15 mouse cellular contexts compared by ENCODE assay signal in the genomic region with DNA sequence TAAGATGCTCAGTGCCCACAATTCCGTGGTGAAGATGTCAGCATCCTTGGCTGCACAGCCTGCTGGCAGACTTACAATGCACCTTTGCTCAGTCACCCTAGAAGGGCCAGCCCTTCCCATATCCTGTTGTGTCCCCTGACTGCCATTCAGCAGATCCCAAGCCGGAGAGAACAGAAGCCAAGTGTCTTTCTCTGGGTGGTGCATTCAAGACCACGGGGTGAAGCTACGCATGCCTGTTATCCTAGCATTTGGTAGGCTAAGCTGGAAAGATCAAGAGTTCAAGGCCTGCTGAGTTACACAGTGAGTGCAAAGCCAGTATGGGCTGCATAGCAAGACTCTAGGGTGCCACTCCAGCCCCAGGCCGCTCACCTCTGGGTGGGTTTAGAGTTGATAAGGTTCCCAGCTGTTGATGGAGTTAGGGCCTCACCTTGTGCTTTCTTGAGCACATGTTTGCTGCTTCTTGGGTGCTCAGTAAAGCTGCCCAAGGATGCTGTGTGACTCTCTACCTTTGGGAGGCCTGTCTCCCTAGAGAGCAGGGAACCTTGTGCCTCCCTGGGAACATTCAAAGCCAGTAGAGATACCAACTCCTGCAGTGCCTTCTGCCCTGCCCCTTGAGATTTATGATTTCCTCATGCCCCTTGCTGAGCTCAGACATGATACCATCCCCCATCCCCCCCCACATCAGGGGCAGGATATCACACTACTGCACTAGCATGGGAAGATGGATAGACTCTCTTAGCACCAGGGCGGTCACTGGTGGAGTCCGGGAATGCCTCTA.
DNase-seq lines count a peak whose midpoint lies in the region; ATAC-seq lines count a peak whose summit lies in the region.
"Had no signal": no experiment of that assay in that cellular context is flagged by ENCODE, and none has a peak within 500 bp of the region (broad histone marks: within the 10 kb centered on the region; RNA-seq: fewer than 3 reads in every experiment).

No protein-coding gene starts in this region.

- no peak overlapping the region for H3K9ac ChIP-seq in heart, embryonic 12.5 days
- peak overlapping the region; percentile 44; the same call in 1 of the 2 replicates for H3K9ac ChIP-seq in liver, embryonic 13.5 days
- H3K9ac ChIP-seq in stomach, embryonic 16.5 days (ENCODE audit: low read length): no peak overlapping the region
- H3K9ac ChIP-seq in midbrain, embryonic 11.5 days (ENCODE audit: low read length): no peak overlapping the region
- H3K9ac ChIP-seq: hindbrain, embryonic 15.5 days; neural tube, embryonic 13.5 days had no signal

- no peaks in the 10 kb centered on the region for H3K36me3 ChIP-seq in heart, embryonic 12.5 days
- H3K36me3 ChIP-seq in liver, embryonic 13.5 days: no peaks in the 10 kb centered on the region
- no peaks in the 10 kb centered on the region for H3K36me3 ChIP-seq in stomach, embryonic 16.5 days (ENCODE audit: control insufficient read depth, insufficient read depth, low read length)
- no peaks in the 10 kb centered on the region for H3K36me3 ChIP-seq in midbrain, embryonic 11.5 days (ENCODE audit: control insufficient read depth, insufficient read depth, low read length)

- 0 out of 2 replicates have a peak overlapping the region, but pooled peaks have one; percentile 52 for H3K27ac ChIP-seq in heart, embryonic 12.5 days (ENCODE audit: poor library complexity, severe bottlenecking)
- H3K27ac ChIP-seq in liver, embryonic 13.5 days: peak overlapping the region; percentile 86
- H3K27ac ChIP-seq in stomach, embryonic 16.5 days (ENCODE audit: low read length): no peak overlapping the region; the same call in 1 of the 2 replicates
- H3K27ac ChIP-seq in midbrain, embryonic 11.5 days (ENCODE audit: low read depth, low read length): no peak overlapping the region
- H3K27ac ChIP-seq: hindbrain, embryonic 15.5 days; neural tube, embryonic 13.5 days had no signal

- H3K27me3 ChIP-seq in heart, embryonic 12.5 days (replicated peaks): 0 out of 2 replicates have a peak, but pooled peaks cover 5% of the 10 kb centered on the region
- no peaks in the 10 kb centered on the region for H3K27me3 ChIP-seq in liver, embryonic 13.5 days
- H3K27me3 ChIP-seq in stomach, embryonic 16.5 days (ENCODE audit: control insufficient read depth, insufficient read depth, low read length): no peaks in the 10 kb centered on the region
- H3K27me3 ChIP-seq in midbrain, embryonic 11.5 days (ENCODE audit: control insufficient read depth, insufficient read depth, low read length): no peaks in the 10 kb centered on the region; the same call in 1 of the 2 replicates
- H3K27me3 ChIP-seq: hindbrain, embryonic 15.5 days; neural tube, embryonic 13.5 days had no signal

- WGBS in heart, embryonic 12.5 days: 79% methylated on average over 7 of the region's 7 CpGs
- 50% methylated on average over 7 of the region's 7 CpGs for WGBS in liver, embryonic 13.5 days (ENCODE audit: insufficient replicate concordance)
- WGBS in stomach, embryonic 16.5 days: 90% methylated on average over 7 of the region's 7 CpGs
- 89% methylated on average over 7 of the region's 7 CpGs for WGBS in midbrain, embryonic 11.5 days

- intact Hi-C loops in heart, postnatal 14 days (cut with DNase I): no loop called here

- H3K4me1 ChIP-seq in heart, embryonic 12.5 days (replicated peaks): peaks cover 13% of the 10 kb centered on the region; the same call in 1 of the 2 replicates
- H3K4me1 ChIP-seq in liver, embryonic 13.5 days (replicated peaks): peaks cover 70% of the 10 kb centered on the region
- peaks cover 6% of the 10 kb centered on the region; the same call in 1 of the 2 replicates for H3K4me1 ChIP-seq in stomach, embryonic 16.5 days (ENCODE audit: control insufficient read depth, insufficient read depth, low read length)
- peaks cover 10% of the 10 kb centered on the region for H3K4me1 ChIP-seq in midbrain, embryonic 11.5 days (ENCODE audit: control insufficient read depth, insufficient read depth, low read length)

- H3K9me3 ChIP-seq in heart, embryonic 12.5 days (replicated peaks): no peaks in the 10 kb centered on the region
- H3K9me3 ChIP-seq in liver, embryonic 13.5 days (replicated peaks): no peaks in the 10 kb centered on the region
- H3K9me3 ChIP-seq in stomach, embryonic 16.5 days (replicated peaks; ENCODE audit: control insufficient read depth, low read length): no peaks in the 10 kb centered on the region
- H3K9me3 ChIP-seq in midbrain, embryonic 11.5 days (ENCODE audit: control insufficient read depth, low read length): no peaks in the 10 kb centered on the region
- H3K9me3 ChIP-seq: hindbrain, embryonic 15.5 days; neural tube, embryonic 13.5 days had no signal

- H3K4me3 ChIP-seq in heart, embryonic 12.5 days: no peak overlapping the region
- H3K4me3 ChIP-seq in liver, embryonic 13.5 days (replicated peaks): no peak overlapping the region
- H3K4me3 ChIP-seq in stomach, embryonic 16.5 days (replicated peaks; ENCODE audit: low read length): no peak overlapping the region
- H3K4me3 ChIP-seq in midbrain, embryonic 11.5 days (ENCODE audit: low read depth, low read length): no peak overlapping the region
- H3K4me3 ChIP-seq: hindbrain, embryonic 15.5 days; neural tube, embryonic 13.5 days had no signal

- DNase-seq in heart, postnatal 14 days: no peak
- DNase-seq in liver, embryonic 13.5 days: no peak
- DNase-seq in kidney, adult 8-10 months: no peak
- no peak for DNase-seq in B cell, adult 2 months
- DNase-seq in midbrain, embryonic 11.5 days (ENCODE audit: low spot score, missing footprints): no peak
- DNase-seq: adrenal gland, postnatal 25 days; cerebellum, postnatal 14 days; heart, adult 11 months; heart, postnatal 10 days; spleen, adult 18-20 months had no signal

- H3K4me2 ChIP-seq in heart, embryonic 12.5 days: no peak overlapping the region
- peak overlapping the region; percentile 52 for H3K4me2 ChIP-seq in liver, embryonic 13.5 days
- H3K4me2 ChIP-seq in stomach, embryonic 16.5 days (ENCODE audit: low read depth, low read length): no peak overlapping the region
- no peak overlapping the region for H3K4me2 ChIP-seq in midbrain, embryonic 11.5 days
- H3K4me2 ChIP-seq: hindbrain, embryonic 15.5 days; neural tube, embryonic 13.5 days had no signal

- ATAC-seq in heart, embryonic 12.5 days (ENCODE audit: insufficient number of reproducible peaks, low FRiP score): no peak
- ATAC-seq in erythroblast, adult 5-6 weeks (replicated peaks; ENCODE audit: low FRiP score, poor library complexity, severe bottlenecking): peak; percentile 7
- ATAC-seq in liver, embryonic 13.5 days (ENCODE audit: low read depth): peak; percentile 17
- 0 out of 2 replicates have a peak, but pooled peaks have one; percentile 3 for ATAC-seq in stomach, embryonic 16.5 days (ENCODE audit: insufficient read depth, low FRiP score)
- no peak for ATAC-seq in midbrain, embryonic 11.5 days (ENCODE audit: low FRiP score)

Comparison
In these comparisons a context has a peak if more than half of its experiments do, and no peak if none do; other contexts are left out.
1. ATAC-seq: peak in erythroblast, adult 5-6 weeks (single experiment), liver, embryonic 13.5 days (single experiment) and stomach, embryonic 16.5 days (single experiment); none in heart, embryonic 12.5 days (single experiment) and midbrain, embryonic 11.5 days (single experiment).
2. H3K27ac ChIP-seq: peak in heart, embryonic 12.5 days (single experiment) and liver, embryonic 13.5 days (single experiment); none in stomach, embryonic 16.5 days (single experiment) and midbrain, embryonic 11.5 days (single experiment).